In the genomic region with DNA sequence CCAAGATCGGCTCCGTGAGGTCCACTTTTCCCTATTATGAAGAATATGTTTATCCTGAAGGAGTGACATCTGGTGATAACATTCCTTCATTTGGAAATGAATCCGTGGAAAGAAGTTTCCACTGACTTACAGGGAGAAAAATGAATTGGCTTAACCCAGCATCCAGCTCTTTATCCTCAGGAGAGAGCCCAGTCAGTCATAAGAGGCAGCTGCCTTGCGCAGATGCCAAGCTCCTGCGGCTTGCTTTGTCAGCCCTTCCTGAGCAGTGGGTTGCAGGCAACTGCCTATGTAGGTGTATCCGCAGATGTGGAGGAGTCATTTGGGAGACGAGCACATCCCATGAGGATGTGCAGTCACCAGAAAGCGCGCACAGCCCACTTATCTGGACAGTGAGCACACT, we compare ENCODE assay signal across 17 mouse cellular contexts.
DNase-seq lines count a peak whose midpoint lies in the region; ATAC-seq and TF ChIP-seq lines count a peak whose summit lies in the region.
"Had no signal": no experiment of that assay in that cellular context is flagged by ENCODE, and none has a peak within 500 bp of the region (broad histone marks: within the 10 kb centered on the region; RNA-seq: fewer than 3 reads in every experiment).

No protein-coding gene starts in this region.

- peaks cover 16% of the 10 kb centered on the region for H3K4me1 ChIP-seq in embryonic fibroblast, embryonic 13.5 days (ENCODE audit: control insufficient read depth, insufficient read depth, low read length)
- H3K4me1 ChIP-seq: hindbrain, embryonic 15.5 days had no signal

- DNase-seq in frontal cortex, postnatal 14 days (ENCODE audit: low spot score in 2 of 2) = no peak
- DNase-seq in heart, adult 9 months (ENCODE audit: low spot score in 2 of 2) = peak; percentile 72 to 73
- DNase-seq in heart, postnatal 4 days = peak; percentile 50
- no peak for DNase-seq in adrenal gland, postnatal 14 days
- DNase-seq in spleen, adult 18-20 months = no peak
- DNase-seq in left cerebral cortex, postnatal 10 days (ENCODE audit: extremely low spot score in 1 of 2, low spot score in 2 of 2) = no peak
- DNase-seq: cerebellum, adult 11-12 months; kidney, adult 18-20 months; kidney, postnatal 25 days; liver, embryonic 13.5 days; right cerebral cortex, postnatal 25 days; thymus, adult 2 months had no signal

- no peak for TF ChIP-seq CTCF in embryonic fibroblast, embryonic 13.5 days (IDR thresholded peaks at IDR 0.05; ENCODE audit: borderline replicate concordance, insufficient read depth, low read length)

- peak overlapping the region; percentile 79 for H3K27ac ChIP-seq in embryonic fibroblast, embryonic 13.5 days (ENCODE audit: insufficient read depth, low read length)
- H3K27ac ChIP-seq: hindbrain, embryonic 15.5 days; liver, embryonic 13.5 days had no signal

- intact Hi-C loops in left cerebral cortex, postnatal 10 days (cut with DNase I) = no loop called here

- peak; percentile 29; the same call in 1 of the 2 replicates for ATAC-seq in frontal cortex, adult (ENCODE audit: low TSS enrichment)
- ATAC-seq: forebrain, embryonic 16.5 days; midbrain, embryonic 16.5 days had no signal

- H3K4me3 ChIP-seq in embryonic fibroblast, embryonic 13.5 days (ENCODE audit: insufficient read depth, low read length) = no peak overlapping the region
- H3K4me3 ChIP-seq: hindbrain, embryonic 15.5 days; liver, embryonic 13.5 days had no signal

- TF ChIP-seq POLR2A in embryonic fibroblast, embryonic 13.5 days (IDR thresholded peaks at IDR 0.05; ENCODE audit: low read depth, low read length) = no peak

Comparison
In these comparisons a context has a peak if more than half of its experiments do, and no peak if none do; other contexts are left out.
1. DNase-seq: peak in heart, adult 9 months (2 of 2) and heart, postnatal 4 days (single experiment); none in frontal cortex, postnatal 14 days (0 of 2), adrenal gland, postnatal 14 days (single experiment), spleen, adult 18-20 months (0 of 2) and left cerebral cortex, postnatal 10 days (0 of 2).